Mouse (Mus musculus) spleen, postnatal 4 days (tissue): ENCODE data around the gene Cmtm2b.

Experiments used
- DNase-seq, 2 experiments: peaks; one replicate each; pipeline ENCODE4 v3.0.0; 2022; ENCODE audit warnings: low spot score in 2 of 2

Gene Cmtm2b

DNA sequence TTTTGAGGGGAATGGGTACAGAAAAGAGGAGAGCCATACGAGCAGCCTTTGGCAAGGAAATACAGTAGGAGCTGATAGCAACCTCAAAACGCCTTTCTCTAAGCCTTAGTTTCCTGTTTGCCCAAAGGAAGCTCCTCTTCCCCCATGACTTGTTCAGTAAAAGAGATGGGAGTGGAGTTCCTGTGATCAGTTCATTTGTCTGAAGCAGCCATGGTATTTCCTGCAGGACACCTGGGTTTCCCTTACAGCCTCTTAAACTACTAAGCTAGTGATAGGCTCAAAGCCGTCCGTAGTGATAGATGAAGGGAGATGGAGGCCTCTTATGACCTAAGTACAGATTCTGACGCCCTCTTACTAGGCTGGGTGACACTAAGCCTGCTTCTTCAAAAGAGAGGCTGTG, 20.4 kb downstream of the Cmtm2b start:
- no peak for DNase-seq

DNA sequence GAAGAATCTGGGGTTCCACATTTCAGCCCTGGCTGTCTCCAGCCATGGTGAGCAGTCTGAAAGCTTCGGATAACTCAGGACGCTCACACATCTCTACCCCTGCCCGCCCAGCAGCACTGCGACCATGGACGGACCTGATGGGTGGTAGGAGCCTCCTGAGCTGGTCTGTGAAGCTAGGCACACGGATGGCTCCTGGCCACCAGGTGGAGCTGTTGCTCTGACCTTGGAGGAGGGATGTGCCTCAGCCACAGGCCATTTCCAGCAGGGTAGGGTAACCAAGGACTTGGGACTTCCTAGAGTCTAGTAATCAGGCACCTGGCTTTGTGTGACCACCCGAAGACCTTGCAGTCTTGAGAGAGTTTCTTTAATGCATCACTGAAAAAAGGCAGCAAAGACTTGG, 21.9 kb downstream of the Cmtm2b start:
- DNase-seq: peak; percentile 74 to 93

GRCm38 (mm10) chr8:104344622-104345021, 22.6 kb downstream of the Cmtm2b start:
- DNase-seq: peak in 1 of 2 experiments; percentile 57

DNA sequence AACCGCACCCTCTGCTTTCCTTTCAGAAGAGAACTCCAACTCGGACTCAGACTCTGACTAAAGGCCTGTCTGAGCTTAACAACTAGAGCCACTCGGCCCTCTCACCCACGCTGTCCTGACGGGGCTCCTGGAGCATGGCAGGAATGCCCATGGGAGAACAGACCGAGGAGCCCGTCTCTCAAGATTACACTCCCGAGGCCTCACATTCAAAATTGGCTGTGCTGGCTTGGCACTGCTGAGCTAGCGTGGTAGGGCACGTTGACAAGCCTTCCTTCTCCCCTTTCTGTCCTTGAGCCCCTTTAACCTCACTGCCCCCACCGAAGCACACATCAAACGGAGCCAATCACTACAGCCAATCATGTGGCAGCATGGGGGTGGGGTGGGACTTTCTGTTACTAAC, 24.7 kb downstream of the Cmtm2b start:
- no peak for DNase-seq

- no peak for DNase-seq
Observed at GRCm38 (mm10) chr8:104348971-104349370, 26.9 kb downstream of the Cmtm2b start.

DNA sequence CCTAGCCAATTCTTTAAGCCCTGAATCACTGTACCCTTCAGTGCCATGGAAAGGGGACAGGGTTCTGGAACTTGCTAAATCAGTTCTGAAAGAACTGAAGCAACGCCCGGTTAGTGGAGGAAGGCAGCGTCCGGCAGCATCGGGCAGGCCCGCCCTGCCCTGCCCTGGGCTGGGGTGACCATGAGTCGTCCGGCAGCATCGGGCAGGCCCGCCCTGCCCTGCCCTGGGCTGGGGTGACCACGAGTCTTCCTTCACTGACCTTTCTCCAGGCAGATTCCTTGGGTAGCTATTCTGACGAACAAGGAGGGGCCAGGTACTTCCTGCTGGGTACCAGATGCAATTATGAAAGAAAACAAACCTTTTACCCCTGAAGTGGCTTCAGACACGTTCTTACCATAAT, 28.0 kb downstream of the Cmtm2b start:
- DNase-seq: no peak

DNA sequence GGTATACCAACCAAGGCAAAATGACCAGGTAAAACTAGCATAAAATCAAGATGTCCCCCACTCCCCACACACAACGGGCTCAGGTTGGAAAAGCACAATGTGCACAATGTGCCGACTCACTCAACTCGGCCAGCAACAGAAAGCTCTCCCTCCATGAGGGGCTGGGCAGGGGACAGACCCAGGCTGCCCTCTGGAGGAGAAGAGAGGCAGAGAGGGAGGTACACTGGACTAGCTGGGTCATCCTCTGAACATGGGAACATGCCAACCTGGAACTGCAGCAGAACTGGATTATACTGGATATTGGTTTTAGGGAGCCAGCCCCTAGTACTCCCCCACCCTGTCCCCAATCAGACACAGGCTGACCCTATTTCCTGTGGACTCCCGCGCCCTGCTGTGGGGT, 31.2 kb downstream of the Cmtm2b start:
- no peak for DNase-seq

GRCm38 (mm10) chr8:104354504-104354903, 32.5 kb downstream of the Cmtm2b start:
- DNase-seq: no peak

DNA sequence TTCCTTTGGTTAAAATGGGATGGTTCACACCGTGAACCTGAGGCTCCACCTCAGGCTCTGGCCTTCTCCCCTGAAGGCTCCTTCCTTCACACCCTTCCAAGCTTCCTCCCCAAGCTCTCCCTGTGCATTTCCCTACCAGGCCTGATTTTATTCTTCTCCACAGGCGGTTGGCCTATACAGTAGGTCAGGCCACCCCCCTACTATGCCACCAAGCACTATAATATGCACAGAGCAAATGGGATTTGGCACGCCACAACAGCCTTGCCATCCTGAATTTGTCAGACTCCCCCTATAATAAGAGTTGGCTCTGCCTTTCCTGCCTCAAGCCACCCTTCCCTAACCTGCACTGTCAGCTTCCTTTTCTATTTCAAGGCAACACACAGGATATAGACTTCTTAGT, 36.6 kb downstream of the Cmtm2b start:
- no peak for DNase-seq

DNA sequence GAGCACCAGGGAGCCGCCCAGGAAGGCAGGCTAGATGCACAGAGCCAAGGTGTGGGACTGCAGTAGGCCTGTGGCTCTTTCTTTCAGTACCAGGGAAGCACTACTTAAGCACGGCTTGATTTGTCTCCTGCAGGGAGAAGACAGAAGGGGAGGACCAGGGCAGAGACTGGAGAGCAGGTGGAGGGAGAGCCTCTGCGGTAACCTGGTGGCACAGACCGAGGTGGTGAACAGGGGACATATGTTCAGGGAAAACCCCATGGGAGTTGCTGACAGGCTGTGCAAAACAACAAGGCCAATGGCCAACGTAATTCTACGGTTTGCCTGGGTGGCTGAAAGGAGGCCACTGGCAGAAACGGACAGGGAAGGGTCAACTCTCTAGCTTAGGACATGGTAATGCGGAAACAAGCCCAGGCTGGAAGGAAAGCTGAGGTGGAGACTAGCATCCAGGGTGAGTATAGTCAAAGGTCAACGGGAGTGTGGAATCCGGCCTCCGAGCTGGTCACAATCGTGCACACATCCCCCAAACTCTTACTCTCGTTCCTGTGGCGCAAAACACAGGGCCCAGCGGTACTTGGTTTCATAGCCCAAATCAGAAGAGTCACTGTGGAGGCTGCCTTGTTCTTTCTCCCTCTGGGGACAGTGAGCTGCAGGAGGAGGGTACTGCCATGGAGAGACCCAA, 37.9 kb downstream of the Cmtm2b start:
- no peak for DNase-seq

GRCm38 (mm10) chr8:104365695-104366094, 43.7 kb downstream of the Cmtm2b start:
- no peak for DNase-seq

GRCm38 (mm10) chr8:104367398-104367797, 45.4 kb downstream of the Cmtm2b start:
- DNase-seq: no peak

GRCm38 (mm10) chr8:104369591-104369990, 47.6 kb downstream of the Cmtm2b start:
- no peak for DNase-seq

DNA sequence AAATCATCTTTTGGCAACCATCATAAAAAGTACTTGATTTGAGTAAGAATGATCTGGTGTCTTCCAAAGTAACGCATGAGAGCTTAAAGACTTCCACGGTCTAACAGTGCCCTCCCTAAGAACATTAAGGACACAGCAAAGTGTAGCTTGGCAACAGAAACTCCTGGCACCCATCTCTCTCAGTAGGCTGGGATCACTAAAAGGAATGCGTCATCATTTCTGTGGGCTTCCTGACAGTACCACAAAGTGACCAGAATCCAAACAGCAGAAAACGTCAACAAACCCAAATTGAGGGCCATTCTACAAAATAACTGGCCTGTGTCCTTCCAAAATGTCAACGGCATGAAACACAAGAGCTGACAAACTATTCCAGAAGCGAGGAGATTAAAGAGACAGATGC, 48.0 kb downstream of the Cmtm2b start:
- no peak for DNase-seq

- DNase-seq: no peak
Observed at GRCm38 (mm10) chr8:104371121-104371520, 49.1 kb downstream of the Cmtm2b start.

- DNase-seq: no peak
Observed at GRCm38 (mm10) chr8:104373779-104374178, 51.7 kb downstream of the Cmtm2b start.

GRCm38 (mm10) chr8:104374269-104374668, 52.2 kb downstream of the Cmtm2b start:
- DNase-seq: no peak

DNA sequence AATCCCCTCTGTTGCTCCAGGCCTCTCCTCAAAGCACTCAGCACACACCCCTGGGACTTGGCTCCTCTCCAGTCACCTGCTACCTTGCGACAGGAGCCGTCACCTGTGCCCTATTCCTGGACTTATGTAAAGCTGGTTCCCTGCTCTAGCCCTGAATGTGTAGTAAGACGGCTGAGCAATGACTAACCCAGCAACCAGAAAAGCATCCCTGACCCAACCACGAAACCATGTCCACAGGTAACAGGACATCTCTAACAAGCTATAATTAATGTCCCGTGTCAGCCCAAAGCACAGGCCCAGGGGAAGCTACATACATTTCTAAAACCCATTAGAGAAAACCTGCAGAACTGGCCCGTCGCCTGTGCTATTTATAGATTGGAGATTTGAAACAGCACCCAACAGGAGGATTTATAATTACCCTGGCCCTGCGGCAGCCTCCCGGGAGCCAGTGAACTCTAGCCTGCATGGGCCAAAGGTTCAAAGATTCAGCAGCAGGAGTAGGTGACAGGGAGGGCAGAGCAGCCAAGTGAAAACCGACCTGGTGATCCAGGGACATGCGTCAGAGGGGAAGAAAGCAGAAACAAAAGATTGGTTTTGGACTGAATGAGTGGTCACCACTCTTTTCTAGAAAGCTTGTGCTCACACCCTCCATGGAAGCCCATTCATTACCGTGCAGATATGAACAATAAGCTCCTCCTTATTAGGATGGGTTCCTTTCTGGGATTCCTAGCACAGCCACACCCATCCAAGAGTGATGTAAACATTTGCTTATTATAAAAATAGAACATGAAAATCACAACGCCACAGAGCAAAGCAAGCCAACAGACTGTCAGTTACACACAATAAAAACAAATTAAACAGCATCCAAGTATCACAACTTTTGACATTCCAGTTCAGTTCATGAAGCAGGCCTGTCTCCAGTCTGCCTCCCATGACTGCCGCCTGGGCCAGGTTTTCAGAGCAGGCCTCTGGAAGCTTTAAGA, 53.1 kb downstream of the Cmtm2b start:
- no peak for DNase-seq

- no peak for DNase-seq
Observed at GRCm38 (mm10) chr8:104375959-104376358, 53.9 kb downstream of the Cmtm2b start.

GRCm38 (mm10) chr8:104376669-104377068, 54.6 kb downstream of the Cmtm2b start:
- no peak for DNase-seq

DNA sequence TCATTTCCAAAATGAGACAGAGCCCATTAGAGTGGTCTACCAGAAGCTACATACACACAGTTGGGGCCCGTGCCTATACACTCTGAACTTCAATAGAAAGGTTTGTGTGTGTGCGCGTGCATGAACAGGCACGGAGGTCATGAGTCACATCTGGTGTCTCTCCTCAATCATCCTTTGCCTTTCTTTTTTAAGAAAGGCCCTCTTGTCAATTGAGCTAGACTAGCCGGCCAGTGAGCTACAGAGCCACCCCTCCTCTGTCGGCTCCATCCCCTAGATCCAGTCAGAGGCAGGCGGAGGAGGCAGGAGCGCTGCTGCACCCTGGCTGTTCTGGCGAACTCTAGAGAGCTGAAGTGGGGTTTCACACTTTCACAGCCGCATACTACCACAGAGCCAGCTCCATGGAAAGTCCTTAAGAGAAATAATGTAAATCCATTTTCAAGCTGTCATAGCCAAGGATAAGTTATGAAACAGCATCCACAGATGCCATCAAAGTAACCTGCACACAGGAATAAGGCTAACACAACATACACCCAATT, 57.3 kb downstream of the Cmtm2b start:
- no peak for DNase-seq

DNA sequence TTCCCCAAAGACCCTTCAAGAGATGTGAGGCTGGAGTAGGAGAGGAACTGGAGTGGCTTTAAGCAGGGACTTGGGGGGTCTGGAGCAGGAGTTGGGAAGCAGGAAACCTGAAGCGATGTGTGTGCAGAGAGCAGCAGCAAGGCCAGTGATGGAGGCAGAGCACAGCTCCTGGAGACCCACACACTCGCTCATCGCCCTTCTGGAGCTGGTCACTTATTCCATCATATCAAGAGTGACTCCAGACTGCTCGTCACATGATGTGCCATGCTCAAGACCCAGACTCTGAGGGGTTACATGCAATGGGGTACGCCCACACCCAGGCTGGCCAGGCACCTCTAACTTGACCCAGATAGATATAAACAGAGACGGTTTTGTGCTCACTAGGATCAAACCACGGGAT, 58.2 kb downstream of the Cmtm2b start:
- DNase-seq: no peak
